Mouse (Mus musculus) mature B cell (primary cell): ENCODE data around the gene Fndc8.

Experiments
- in situ Hi-C: fragments of 300-500 bp; cut with MboI; formaldehyde crosslinking; loops from 2 replicates; pipeline ENCODE4 v1.14.3; 2019

Fndc8 gene

GRCm38 (mm10) chr11:82869506-82870172, 22.3 kb upstream of the Fndc8 start:
- in situ Hi-C loops: loop anchor here (10.0 kb wide), 1 partner anchor 105 kb away; the partner anchor contains the start of genes Cct6b and Zfp830

- in situ Hi-C loops: loop anchor here (10.0 kb wide), 1 partner anchor 106 kb away; the partner anchor contains the start of genes Cct6b and Zfp830
Measured at GRCm38 (mm10) chr11:82870173-82871030, 21.5 kb upstream of the Fndc8 start.

- in situ Hi-C loops: loop anchor here (10.0 kb wide), 1 partner anchor 106 kb away; the partner anchor contains the start of genes Cct6b and Zfp830
Measured at GRCm38 (mm10) chr11:82871031-82871446, 20.9 kb upstream of the Fndc8 start, which contains the start of gene Rffl. Gene Rffl, minus strand, starts transcription at chr11:82871210.

GRCm38 (mm10) chr11:82874924-82875323, 17.0 kb upstream of the Fndc8 start:
- in situ Hi-C loops: loop anchor here (10.0 to 25.0 kb wide), 3 partner anchors 110 to 638 kb away; partner anchors contain the start of genes Cct6b and Zfp830

GRCm38 (mm10) chr11:82875631-82876030, 16.3 kb upstream of the Fndc8 start:
- in situ Hi-C loops: loop anchor here (10.0 to 25.0 kb wide), 3 partner anchors 111 to 638 kb away; partner anchors contain the start of genes Cct6b and Zfp830

GRCm38 (mm10) chr11:82877726-82878344, 14.1 kb upstream of the Fndc8 start:
- in situ Hi-C loops: loop anchor here (10.0 to 25.0 kb wide), 3 partner anchors 113 to 641 kb away; partner anchors contain the start of genes Cct6b and Zfp830

- in situ Hi-C loops: loop anchor here (25.0 kb wide), 2 partner anchors 271 to 646 kb away; no protein-coding TSS in a partner anchor
Measured at GRCm38 (mm10) chr11:82883180-82883579, 8.7 kb upstream of the Fndc8 start.

GRCm38 (mm10) chr11:82886559-82886958, 5.4 kb upstream of the Fndc8 start:
- in situ Hi-C loops: loop anchor here (25.0 kb wide), 2 partner anchors 274 to 649 kb away; no protein-coding TSS in a partner anchor

- in situ Hi-C loops: loop anchor here (25.0 kb wide), 2 partner anchors 276 to 651 kb away; no protein-coding TSS in a partner anchor
Measured at GRCm38 (mm10) chr11:82888491-82888946, 3.4 kb upstream of the Fndc8 start.

- in situ Hi-C loops: loop anchor here (25.0 kb wide), 2 partner anchors 277 to 652 kb away; no protein-coding TSS in a partner anchor
Measured at GRCm38 (mm10) chr11:82889524-82890341, 2.2 kb upstream of the Fndc8 start.

- in situ Hi-C loops: loop anchor here (25.0 kb wide), 2 partner anchors 278 to 653 kb away; no protein-coding TSS in a partner anchor
Measured at GRCm38 (mm10) chr11:82890342-82890762, 1.6 kb upstream of the Fndc8 start, which contains the start of gene Rad51d. Gene Rad51d, minus strand, starts transcription at chr11:82890614.

GRCm38 (mm10) chr11:82897478-82897877, 5.6 kb downstream of the Fndc8 start:
- in situ Hi-C loops: loop anchor here (25.0 kb wide), 2 partner anchors 285 to 660 kb away; no protein-coding TSS in a partner anchor

- in situ Hi-C loops: loop anchor here (25.0 kb wide), 3 partner anchors 287 to 662 kb away; partner anchors contain the start of genes Slfn3 and Slfn4
Measured at GRCm38 (mm10) chr11:82899720-82900119, 7.8 kb downstream of the Fndc8 start.

- in situ Hi-C loops: loop anchor here (25.0 kb wide), 1 partner anchor 286 kb away; the partner anchor contains the start of genes Slfn3 and Slfn4
Measured at GRCm38 (mm10) chr11:82901606-82902310, 9.8 kb downstream of the Fndc8 start.

- in situ Hi-C loops: loop anchor here (25.0 kb wide), 1 partner anchor 282 kb away; the partner anchor contains the start of genes Slfn3 and Slfn4
Measured at GRCm38 (mm10) chr11:82904952-82905351, 13.0 kb downstream of the Fndc8 start.

GRCm38 (mm10) chr11:82905816-82906215, 13.9 kb downstream of the Fndc8 start:
- in situ Hi-C loops: loop anchor here (25.0 kb wide), 1 partner anchor 281 kb away; the partner anchor contains the start of genes Slfn3 and Slfn4

- in situ Hi-C loops: loop anchor here (25.0 kb wide), 1 partner anchor 279 kb away; the partner anchor contains the start of genes Slfn3 and Slfn4
Measured at GRCm38 (mm10) chr11:82907651-82908607, 16.0 kb downstream of the Fndc8 start, which contains the start of gene Nle1. Gene Nle1, minus strand, starts transcription at chr11:82908411.

- in situ Hi-C loops: loop anchor here (25.0 kb wide), 1 partner anchor 279 kb away; the partner anchor contains the start of genes Slfn3 and Slfn4
Measured at GRCm38 (mm10) chr11:82908608-82908989, 16.7 kb downstream of the Fndc8 start.
